Mouse (Mus musculus): ENCODE data around the gene Vmac.

The Vmac gene

DNA sequence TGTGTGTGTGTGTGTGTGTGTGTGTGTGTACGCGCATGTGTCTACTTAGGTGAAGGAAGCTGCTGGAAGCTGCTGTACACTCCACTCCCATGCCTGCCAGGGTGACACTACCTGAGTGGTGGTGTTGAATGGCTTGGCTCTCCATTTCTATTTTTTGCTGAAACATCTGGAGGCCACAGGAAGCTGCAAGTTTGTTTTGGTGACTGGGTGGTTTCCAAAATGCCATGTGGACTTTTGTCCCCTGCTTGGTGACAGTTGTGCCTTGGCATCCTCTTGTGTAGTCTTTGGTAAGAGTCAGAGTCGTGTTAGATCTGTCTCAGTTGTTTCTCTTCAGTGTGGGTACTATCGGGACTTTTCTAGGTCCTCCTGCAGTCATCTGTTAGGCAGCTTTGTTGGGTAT, 31.0 kb downstream of the Vmac start:
- no peak for DNase-seq (ENCODE audit: low spot score)

DNA sequence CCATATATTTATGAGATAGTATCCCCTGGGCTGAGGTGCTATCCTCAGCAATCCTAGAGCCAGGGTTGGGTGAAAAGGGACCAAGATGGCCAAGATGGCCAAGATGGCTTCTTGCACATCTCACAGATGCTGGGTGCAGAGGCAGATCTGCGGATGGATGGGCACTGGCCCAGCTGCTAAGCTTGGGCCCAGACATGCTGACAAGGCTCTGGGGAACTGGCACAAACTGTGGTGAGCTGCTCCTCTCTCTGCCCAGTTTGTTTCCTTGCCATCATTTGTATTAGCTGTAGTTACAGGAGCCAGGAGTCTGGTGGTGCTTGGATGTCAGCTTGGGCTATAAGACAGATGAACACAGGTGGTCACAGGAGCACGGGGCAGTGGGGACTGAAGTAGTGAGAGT, 33.2 kb downstream of the Vmac start:
- no peak for DNase-seq (ENCODE audit: low spot score)

DNA sequence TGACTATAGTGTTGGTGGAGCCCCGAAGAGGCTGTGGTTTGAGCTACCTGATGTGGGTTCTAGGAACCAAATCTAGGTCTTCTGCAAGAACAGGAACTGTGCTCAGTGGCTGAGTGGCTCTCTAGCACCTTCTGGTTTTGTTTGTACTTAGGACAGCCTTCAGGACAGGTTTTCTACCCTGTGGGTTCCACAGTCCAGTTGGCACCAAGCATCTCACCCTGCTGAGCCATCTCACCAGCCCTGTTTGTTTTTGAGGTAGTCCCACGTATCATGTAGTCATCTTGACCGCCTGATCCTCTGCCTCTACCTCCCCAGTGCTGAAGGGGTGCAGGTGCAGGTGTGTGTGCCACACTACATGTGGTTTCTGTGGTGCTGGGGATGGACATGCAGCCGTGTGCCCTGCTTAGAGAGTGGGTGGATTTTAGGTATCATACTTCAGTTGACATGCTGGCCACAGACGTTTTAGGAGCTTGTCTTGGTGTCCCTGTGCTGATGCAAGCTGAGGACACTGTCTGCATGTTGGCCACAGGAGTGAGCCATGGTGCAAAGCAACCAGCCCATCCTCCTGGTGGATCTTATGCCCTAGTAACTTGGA, 34.2 kb downstream of the Vmac start:
- DNase-seq (ENCODE audit: low spot score) = no peak

DNA sequence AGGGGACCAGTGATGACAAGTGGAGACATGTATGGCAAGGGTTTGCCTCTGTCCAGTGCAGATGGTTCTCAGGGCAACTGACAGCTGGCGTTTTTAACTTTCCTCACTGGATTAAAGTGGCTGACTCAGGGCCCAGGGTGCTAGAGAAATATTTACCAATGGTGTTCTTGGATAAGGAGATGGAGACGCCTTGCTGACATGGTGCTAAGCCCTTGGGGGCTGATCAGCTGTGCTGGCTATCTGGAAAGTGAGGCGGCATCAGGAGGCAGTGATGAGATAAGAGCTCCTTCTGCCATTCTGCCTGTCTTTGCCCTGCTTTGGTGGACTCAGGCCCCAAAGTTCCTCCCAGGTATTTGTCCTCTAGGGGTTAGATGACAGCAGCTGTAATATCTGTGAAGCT, 34.9 kb downstream of the Vmac start:
- DNase-seq (ENCODE audit: low spot score) = no peak

DNA sequence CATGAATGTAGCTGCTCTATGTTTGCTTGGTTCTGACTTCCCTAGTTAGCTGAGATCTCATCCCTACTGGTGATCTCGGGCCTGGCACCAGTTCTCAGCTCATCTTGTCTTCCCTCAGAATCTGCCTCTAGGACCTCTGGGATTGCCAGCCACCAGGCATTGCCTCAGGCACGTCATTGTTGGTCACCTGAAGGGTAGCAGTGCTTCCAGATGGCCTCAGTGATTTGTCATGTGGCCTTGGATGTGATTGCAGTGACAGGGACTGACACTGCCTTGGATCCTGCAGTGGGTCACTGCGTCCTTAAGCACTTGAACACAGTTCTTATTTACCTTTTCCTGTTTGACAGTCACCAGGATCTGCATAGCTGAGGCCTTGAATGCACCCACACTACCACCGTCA, 36.0 kb downstream of the Vmac start:
- DNase-seq (ENCODE audit: low spot score) = no peak

DNA sequence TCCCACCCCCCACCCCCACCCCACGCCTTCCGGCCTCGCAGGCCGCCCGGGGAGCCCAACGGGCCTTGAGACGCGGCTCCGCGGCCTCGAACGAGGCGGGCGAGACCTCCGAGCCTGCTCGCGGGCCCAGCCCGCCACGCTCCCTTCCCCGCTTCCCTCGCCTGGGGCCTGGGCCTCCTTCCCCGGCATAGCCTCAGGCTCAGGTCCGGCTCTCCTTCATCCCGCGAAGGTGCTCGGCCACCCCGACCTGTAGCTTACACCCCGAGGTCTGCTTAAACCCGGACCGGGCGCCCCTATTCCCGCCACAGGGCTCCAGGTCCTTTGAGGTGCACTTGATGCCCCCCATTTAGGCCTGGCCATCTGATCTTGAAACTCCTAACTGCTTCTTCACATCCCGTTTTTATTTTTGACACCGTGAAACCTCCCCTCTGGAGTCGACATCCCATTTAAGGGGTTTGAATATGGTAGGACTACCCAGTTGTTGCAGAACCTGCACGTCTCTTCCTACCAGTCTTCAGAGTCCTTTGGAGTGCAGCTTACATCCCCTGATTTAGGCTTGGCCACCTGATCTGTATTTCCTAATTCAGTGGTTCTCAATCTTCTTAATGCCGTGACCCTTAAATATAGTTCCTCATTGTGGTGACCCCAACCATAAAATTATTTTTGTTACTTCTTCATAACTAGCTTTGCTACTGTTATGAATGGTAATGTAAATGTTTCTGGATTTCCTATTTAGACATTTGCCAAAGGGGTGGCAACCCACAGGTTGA, 44.0 kb downstream of the Vmac start:
- no peak for DNase-seq (ENCODE audit: low spot score)

DNA sequence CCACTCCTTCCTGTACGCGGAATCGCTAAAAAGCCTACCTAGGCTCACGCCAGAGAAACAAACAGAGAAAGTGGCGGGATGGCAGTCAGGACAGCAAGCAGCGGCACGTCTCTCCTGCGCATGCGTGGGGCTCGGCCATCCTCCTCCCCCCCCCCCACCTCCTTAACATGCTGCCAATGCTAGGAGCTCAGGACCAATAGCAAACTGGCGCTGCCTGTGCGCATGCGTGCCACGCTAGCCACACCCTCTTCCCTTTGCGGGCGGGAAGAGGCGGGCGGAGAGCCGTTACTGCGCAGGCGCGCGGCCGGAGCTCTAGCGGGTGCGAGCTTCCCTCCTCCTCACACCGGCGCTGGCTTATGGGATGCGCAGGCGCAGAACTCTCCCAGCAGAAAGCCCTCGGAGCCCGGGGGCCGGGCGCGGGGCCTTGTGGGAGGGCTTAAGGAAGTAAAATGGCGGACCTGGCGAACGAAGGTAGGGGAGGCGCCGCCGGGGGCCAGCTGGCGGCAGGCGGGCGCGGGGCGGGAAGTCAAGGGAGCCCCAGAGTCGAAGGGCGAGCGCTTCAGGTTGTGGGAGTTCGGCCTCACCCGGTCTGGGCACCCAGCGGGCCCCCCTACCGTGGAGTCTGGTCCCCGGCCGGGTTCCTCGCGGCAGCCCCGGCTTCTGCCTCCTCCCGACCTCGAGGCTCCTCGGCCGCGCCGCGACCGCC, 44.7 kb downstream of the Vmac start, which contains the start of gene Ranbp3:
Ranbp3 (plus strand) TSS at position 354 of the 706 bp plus-strand sequence.
- DNase-seq (ENCODE audit: low spot score) = peak; percentile 96

DNA sequence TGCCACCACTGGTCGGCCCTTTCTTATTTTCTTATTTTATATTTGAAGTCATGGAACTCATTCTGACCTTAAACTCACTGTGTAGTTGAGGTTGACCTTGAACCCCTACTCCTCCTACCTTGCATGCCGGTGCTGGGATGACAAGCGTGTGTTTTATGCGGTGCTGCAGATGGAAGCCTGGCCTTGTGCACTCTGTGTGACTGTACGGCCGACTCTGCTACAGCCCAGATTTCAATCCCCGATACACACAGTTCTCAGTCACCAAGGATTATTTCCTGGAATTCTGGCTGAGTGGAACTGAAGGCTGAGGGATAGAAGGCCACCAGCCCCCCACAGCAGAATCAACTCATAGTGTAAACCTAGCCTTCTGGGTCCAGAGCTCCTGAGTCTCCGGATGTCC, 48.1 kb downstream of the Vmac start:
- no peak for DNase-seq (ENCODE audit: low spot score)

DNA sequence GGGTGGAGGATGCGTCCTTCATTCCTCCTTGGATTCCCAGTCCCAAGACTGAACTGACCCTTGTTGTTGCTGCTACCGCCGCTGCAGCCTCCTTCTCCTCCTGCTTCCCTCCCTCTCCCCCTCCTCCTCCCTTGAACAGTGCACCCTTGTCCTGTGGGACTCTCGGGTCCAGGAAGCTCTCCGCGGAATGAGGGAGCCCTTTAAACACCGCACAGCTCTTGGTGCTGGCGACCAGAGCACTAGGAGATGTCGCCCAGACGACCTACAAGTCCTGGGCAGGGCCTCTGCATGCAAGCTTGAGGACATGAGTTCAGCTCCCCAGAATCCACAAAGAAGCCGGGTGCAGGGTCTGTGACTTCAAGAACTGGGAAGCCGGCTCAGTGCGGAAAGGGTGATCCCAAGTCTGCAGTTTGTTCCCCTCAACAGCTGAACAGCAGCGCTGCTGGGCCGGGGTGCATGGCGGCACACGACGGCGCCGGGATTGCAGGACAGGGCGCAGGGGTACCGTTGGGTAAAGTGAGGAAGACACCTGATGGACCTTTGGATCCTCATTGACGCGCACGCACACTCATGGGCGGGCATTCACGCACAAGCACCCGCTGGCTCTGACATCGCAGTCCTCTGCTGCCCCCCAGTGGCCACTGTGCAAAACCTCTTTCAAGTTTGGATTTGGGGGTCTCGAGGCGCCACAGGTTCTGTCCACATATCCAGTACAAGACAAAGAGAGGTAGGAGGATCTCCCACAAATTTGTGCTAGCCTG, 49.3 kb downstream of the Vmac start:
- peak; percentile 37 for DNase-seq (ENCODE audit: low spot score)

DNA sequence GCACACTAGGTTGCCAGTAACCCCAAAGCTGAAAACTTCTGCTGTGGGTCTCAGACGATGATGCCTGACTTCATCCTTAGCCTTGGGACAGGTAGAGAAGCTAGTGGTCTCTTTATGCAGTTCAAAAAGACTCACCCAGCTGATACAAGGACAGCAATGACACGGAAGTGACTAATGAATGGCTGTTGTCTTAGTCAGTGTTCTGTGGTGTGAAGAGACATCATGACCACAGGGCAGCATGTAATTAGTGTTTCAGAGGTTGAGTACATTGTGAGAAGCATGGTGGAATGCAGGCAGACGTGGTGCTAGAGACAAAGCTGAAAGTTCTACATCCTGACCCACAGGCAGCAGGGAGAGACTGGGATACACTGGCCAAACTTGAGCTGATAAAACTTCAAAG, 50.2 kb downstream of the Vmac start:
- DNase-seq (ENCODE audit: low spot score) = no peak

DNA sequence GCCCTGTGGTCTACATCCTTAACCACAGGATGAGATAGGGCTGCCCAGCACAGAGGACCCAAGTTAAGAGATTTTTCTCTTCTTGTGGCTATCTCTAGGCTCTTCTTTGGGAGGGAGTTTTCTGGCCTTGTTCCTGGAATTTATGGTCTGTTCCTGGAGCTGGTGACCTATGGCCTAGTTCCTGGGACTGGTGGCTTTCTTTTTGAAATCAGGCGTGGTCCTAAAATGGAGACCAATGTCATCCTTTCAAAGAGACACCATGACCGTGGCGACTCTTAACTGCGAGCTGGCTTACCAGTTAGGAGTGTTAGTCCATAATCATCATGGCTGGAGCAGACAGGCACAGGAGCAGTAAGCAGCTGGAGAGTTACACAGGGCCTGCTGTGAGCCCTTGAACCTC, 51.4 kb downstream of the Vmac start:
- DNase-seq (ENCODE audit: low spot score) = no peak

DNA sequence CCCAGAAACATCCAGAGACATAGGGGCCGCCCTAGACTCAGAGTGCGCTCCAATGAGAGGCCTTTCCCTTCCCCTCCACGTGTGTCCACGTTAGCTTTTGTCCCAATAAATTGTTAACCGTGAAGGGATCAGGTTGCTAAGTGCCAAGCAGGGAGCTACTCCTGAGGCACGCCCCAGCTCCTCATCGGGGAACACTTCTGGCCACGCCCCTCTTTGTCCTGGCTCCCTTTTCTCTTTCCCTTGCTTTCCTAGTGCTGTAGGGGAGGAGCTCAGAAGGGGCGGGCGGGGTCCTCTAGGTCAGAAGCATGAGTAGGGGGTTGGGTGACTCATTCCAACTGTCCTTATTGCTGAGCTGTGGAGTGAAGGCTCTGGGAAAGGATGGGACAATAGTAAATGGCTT, 53.5 kb downstream of the Vmac start:
- no peak for DNase-seq (ENCODE audit: low spot score)
